Mouse (Mus musculus) kidney, adult 2 months (tissue): ENCODE results near the gene Nfatc2ip.

ENCODE experiments used
- CTCF ChIP-seq: fragments of 200-500 bp; conservative IDR thresholded peaks from 2 replicates; pipeline ENCODE4 v1.5.1; 2011; ENCODE audit warnings: low read depth, mild to moderate bottlenecking, control low read depth, low read length, moderate library complexity, mixed read lengths; ENCODE audit not compliant: insufficient read depth, insufficient read length
- POLR2A ChIP-seq: fragments of 200-500 bp; IDR thresholded peaks from one replicate; pipeline ENCODE4 v1.6.1; 2011; ENCODE audit warnings: low read depth, low read length, control low read depth

DNA sequence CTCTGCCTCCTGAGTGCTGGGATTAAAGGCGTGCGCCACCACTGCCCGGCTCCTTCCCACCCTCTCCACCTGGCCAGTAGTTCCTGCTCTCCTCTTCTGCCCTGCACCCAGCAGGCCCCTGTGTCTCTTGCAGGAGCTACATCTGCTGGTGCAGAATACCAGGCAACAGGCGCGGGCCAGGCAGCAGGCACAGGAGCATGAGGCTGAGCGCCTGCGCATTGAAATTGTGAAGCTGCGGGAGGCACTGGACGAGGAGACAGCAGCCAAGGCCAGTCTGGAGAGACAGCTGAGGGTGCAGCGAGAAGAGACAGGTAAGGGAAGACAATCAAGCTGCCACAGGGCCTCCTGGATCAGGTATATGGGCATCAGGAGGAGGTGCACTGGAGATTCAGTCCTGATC, 47.5 kb upstream of the Nfatc2ip start:
- TF ChIP-seq POLR2A (no peak), CTCF (no peak)
